Mouse (Mus musculus) forebrain, embryonic 16.5 days (tissue): ENCODE measurements around the gene Sesn2. TPM values are rescaled to one million over a fixed set of nuclear protein-coding genes. Genes with fewer than 3 reads are reported as not detected.
"Not testable (repeated sequence)": the region's sequence is repeated elsewhere in the genome, so short reads cannot be mapped to it uniquely, and the experiment has no call there.

Source experiments
- ATAC-seq: fragments of 200-750 bp; cut with Nextera tagmentation; 2 replicates; pipeline ENCODE4 v1.8.0; 2017; ENCODE audit warnings: mild to moderate bottlenecking, moderate library complexity
- H3K27ac ChIP-seq: fragments of 300-500 bp; sonication (generic); 2 replicates; pipeline ENCODE4 v1.5.1; 2014; ENCODE audit warnings: low read length, control low read depth
- H3K27me3 ChIP-seq: fragments of 300-500 bp; sonication (generic); replicated peaks from 2 replicates; pipeline ENCODE4 v1.6.1; 2014; ENCODE audit warnings: low read length; ENCODE audit not compliant: control insufficient read depth, insufficient read depth
- H3K36me3 ChIP-seq: fragments of 300-500 bp; sonication (generic); 2 replicates; pipeline ENCODE4 v1.6.1; 2014; ENCODE audit not compliant: control insufficient read depth, insufficient read depth
- H3K4me1 ChIP-seq: fragments of 300-500 bp; sonication (generic); replicated peaks from 2 replicates; pipeline ENCODE4 v1.6.1; 2014; ENCODE audit warnings: low read length; ENCODE audit not compliant: control insufficient read depth, insufficient read depth
- H3K4me2 ChIP-seq: fragments of 300-500 bp; sonication (generic); 2 replicates; pipeline ENCODE4 v1.6.1; 2014; ENCODE audit warnings: mild to moderate bottlenecking, low read length, control low read depth
- H3K4me3 ChIP-seq: fragments of 300-500 bp; sonication (generic); replicated peaks from 2 replicates; pipeline ENCODE4 v1.5.1; 2014; ENCODE audit warnings: mild to moderate bottlenecking, low read length, control low read depth
- H3K9ac ChIP-seq: fragments of 300-500 bp; sonication (generic); replicated peaks from 2 replicates; pipeline ENCODE4 v1.6.1; 2014; ENCODE audit warnings: low read depth, low read length, control low read depth
- H3K9me3 ChIP-seq: fragments of 300-500 bp; sonication (generic); 2 replicates; pipeline ENCODE4 v1.6.1; 2016; ENCODE audit warnings: low read length; ENCODE audit not compliant: control insufficient read depth
- WGBS: fragments of 180-500 bp; shearing (Covaris S2); extraction: QIAGEN DNeasy Blood & Tissue Kit; methylation state at CpG from one replicate; pipeline ENCODE4 v1.1.7; 2014; 5-methylcytosine and 5-hydroxymethylcytosine counted together
- polyA plus RNA-seq: library from polyadenylated mRNA; unstranded; fragments of >200 nt; fragmentation: Nextera tagmentation; extraction: Ambion mirVana; gene quantifications from 2 replicates; pipeline ENCODE4 v1.2.1, GENCODE M21; 2015

Gene Sesn2
- 6.1 and 8.3 TPM in 2 replicates for polyA plus RNA-seq

DNA sequence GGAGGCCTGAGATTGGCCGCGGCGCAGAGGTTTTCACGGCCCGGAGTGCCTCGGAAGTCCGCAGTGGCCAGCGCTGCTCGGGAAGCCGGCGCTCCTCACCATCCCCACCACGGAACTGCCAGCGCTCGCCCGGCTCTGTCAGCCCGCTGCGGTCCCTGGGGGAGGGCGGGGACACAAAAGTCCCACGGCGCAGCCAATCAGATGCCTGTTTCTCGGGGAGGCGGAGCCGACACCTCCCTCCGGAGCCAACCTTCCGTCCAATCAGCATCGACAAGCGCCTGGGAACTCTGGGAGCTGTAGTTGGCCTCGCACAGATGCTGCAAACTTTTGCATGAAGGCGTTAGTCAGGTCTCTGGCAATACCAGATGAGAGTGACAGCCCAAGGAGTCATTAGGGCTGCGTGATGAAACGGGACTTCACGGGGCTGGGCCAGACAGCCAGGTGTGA, at the start of gene Sesn2:
TSS of gene Sesn2 (minus strand) at position 150 of the 447 bp plus-strand sequence.
- H3K9me3 ChIP-seq: no peaks in the 10 kb centered on the region
- WGBS: under 1% methylated on average over 32 of the region's 32 CpGs
- peaks cover 11% of the 10 kb centered on the region for H3K4me1 ChIP-seq
- no peaks in the 10 kb centered on the region for H3K36me3 ChIP-seq
- peak within 1 kb of the TSS; percentile 64 for H3K9ac ChIP-seq
- peak within 1 kb of the TSS; percentile 93 for H3K4me2 ChIP-seq
- H3K27ac ChIP-seq: peak within 1 kb of the TSS; percentile 56
- H3K4me3 ChIP-seq: peak within 1 kb of the TSS; percentile 59
- no peaks in the 10 kb centered on the region for H3K27me3 ChIP-seq
- ATAC-seq: peak; percentile 97

DNA sequence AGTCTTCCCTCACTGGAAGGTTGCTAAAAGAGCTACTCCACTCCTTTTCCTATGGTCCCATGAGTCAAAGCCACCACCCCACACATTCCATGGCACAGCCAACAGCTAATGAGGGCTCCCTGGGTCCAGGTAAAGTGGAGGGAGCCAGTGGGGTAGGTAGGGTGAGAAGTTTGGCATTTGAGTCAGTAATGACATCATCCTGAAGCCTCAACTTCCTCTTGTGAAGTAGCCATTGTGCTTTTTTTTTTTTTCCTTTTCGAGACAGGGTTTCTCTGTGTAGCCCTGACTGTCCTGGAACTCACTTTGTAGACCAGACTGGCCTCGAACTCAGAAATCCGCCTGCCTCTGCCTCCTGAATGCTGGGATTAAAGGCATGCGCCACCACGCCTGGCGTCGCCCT, 45.2 kb upstream of the Sesn2 start:
- not testable (repeated sequence) for ATAC-seq

DNA sequence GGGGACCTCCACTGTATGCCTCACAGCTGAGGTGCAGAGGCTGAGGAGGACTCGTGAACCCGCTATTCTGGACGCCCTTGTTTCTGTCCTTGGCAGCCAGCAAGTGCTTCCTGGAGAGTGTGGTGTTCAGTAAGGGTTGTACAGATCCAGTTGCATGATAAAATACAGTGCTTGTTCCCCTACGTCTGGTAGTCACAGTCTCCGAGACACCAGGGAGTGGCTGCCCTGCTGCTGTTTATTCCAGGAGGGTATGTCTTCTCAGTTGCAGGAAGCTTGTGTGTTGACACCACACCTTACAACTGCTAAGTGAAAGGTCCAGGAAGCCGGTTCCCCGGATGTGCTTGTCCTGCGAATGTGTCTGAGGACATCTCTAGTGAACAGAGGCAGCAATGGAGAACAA, 44.4 kb upstream of the Sesn2 start:
- Histone ChIP-seq H3K36me3 (peaks cover 25% of the 10 kb centered on the region), H3K4me3 (no peak overlapping the region), H3K27ac (no peak overlapping the region), H3K4me1 (no peaks in the 10 kb centered on the region), H3K9ac (no peak overlapping the region), H3K27me3 (no peaks in the 10 kb centered on the region), H3K9me3 (no peaks in the 10 kb centered on the region), H3K4me2 (no peak overlapping the region)
- 86% methylated on average over 8 of the region's 8 CpGs for WGBS
- no peak for ATAC-seq

More for the DNA sequence above, 45.2 kb upstream of the Sesn2 start:
- H3K36me3 ChIP-seq: peaks cover 20% of the 10 kb centered on the region
- not testable (repeated sequence) for H3K27me3 ChIP-seq, H3K27ac ChIP-seq, H3K4me2 ChIP-seq, H3K4me3 ChIP-seq, H3K9me3 ChIP-seq, H3K4me1 ChIP-seq, H3K9ac ChIP-seq
- 92% methylated on average over 7 of the region's 7 CpGs for WGBS

- Histone ChIP-seq H3K4me1 (no peaks in the 10 kb centered on the region), H3K27me3 (no peaks in the 10 kb centered on the region), H3K9ac (no peak overlapping the region), H3K4me2 (no peak overlapping the region), H3K27ac (no peak overlapping the region), H3K9me3 (no peaks in the 10 kb centered on the region), H3K36me3 (peaks cover 29% of the 10 kb centered on the region), H3K4me3 (no peak overlapping the region)
- 71% methylated on average over 5 of the region's 5 CpGs for WGBS
- ATAC-seq: no peak
Measured at GRCm38 (mm10) chr4:132554221-132554620, 43.9 kb upstream of the Sesn2 start.

DNA sequence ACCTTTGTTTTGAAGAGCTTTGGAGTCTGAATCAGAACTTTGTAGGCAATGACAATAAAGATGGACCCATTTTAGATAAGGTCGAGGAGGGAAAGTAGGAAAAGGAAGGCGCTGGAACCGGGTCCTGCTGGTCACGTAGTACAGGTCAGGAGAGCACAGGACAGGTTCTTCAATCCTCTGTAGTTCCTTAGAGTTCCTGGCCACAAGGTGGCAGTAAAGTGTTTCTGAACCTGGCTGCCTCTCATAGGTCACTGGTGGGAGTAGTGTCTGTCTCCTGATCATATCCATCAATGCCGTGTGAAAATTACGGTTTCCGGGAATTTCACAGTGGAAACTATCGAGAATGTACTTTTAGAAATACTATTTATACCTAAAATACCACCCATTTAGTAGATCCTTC, 35.5 kb upstream of the Sesn2 start:
- Histone ChIP-seq H3K4me1 (no peaks in the 10 kb centered on the region), H3K9ac (no peak overlapping the region), H3K9me3 (no peaks in the 10 kb centered on the region), H3K27me3 (no peaks in the 10 kb centered on the region), H3K4me2 (no peak overlapping the region), H3K36me3 (peaks cover 40% of the 10 kb centered on the region), H3K27ac (no peak overlapping the region), H3K4me3 (no peak overlapping the region)
- WGBS: 48% methylated on average over 8 of the region's 8 CpGs
- no peak for ATAC-seq

GRCm38 (mm10) chr4:132542724-132543123, 32.4 kb upstream of the Sesn2 start:
- Histone ChIP-seq H3K9me3 (no peaks in the 10 kb centered on the region), H3K4me2 (no peak overlapping the region), H3K27ac (no peak overlapping the region), H3K4me3 (no peak overlapping the region), H3K36me3 (peaks cover 32% of the 10 kb centered on the region), H3K9ac (no peak overlapping the region), H3K27me3 (no peaks in the 10 kb centered on the region), H3K4me1 (no peaks in the 10 kb centered on the region)
- WGBS: 73% methylated on average over 1 of the region's 1 CpGs
- ATAC-seq: no peak

DNA sequence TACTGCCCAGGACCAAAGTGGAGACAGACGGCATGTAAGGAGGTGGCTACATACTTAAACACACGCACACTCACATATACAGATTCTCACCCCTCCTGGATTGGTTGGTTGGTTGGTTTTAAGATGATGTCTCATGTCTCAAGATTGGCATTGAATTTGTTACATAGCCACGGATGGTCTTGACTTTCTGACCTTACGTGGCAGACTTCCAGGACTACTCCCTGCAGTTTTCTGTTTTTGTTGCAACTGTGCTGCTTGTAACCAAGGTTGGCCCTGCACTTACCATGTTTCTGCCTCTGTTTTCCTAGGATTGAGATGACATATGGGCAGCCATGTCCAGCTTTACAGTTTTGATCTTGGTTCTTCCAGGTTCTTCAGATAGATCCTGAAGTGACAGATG, 31.1 kb upstream of the Sesn2 start:
- peaks cover 11% of the 10 kb centered on the region for H3K4me1 ChIP-seq
- no peaks in the 10 kb centered on the region for H3K27me3 ChIP-seq
- H3K9ac ChIP-seq: no peak overlapping the region
- no peak overlapping the region for H3K27ac ChIP-seq
- WGBS: 84% methylated on average over 4 of the region's 4 CpGs
- no peaks in the 10 kb centered on the region for H3K9me3 ChIP-seq
- ATAC-seq: no peak
- H3K4me3 ChIP-seq: no peak overlapping the region
- H3K4me2 ChIP-seq: no peak overlapping the region
- peaks cover 24% of the 10 kb centered on the region for H3K36me3 ChIP-seq

DNA sequence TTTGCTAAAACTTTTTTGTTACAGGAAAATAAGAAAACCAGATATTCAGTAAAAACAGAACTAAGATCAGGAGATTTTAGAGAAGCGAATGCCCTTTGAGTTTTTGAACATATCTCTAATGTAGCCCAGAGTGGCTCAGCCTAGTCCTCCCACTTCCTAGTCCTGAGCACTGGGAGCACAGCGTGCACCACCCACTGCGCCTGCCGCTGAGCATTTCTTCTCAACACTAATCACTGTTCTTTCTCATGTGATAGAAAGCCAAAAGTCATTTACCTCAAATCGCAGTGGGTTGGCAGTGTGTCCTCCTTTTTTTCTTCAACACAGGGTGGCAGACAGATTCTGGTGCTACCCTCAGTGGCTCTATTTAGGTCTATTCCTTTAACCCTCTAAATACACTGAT, 29.2 kb upstream of the Sesn2 start:
- Histone ChIP-seq H3K4me3 (no peak overlapping the region), H3K9me3 (no peaks in the 10 kb centered on the region), H3K27ac (no peak overlapping the region), H3K9ac (no peak overlapping the region), H3K4me1 (peaks cover 17% of the 10 kb centered on the region), H3K27me3 (no peaks in the 10 kb centered on the region), H3K4me2 (no peak overlapping the region), H3K36me3 (peaks cover 19% of the 10 kb centered on the region)
- no peak for ATAC-seq
- WGBS: 91% methylated on average over 5 of the region's 5 CpGs

DNA sequence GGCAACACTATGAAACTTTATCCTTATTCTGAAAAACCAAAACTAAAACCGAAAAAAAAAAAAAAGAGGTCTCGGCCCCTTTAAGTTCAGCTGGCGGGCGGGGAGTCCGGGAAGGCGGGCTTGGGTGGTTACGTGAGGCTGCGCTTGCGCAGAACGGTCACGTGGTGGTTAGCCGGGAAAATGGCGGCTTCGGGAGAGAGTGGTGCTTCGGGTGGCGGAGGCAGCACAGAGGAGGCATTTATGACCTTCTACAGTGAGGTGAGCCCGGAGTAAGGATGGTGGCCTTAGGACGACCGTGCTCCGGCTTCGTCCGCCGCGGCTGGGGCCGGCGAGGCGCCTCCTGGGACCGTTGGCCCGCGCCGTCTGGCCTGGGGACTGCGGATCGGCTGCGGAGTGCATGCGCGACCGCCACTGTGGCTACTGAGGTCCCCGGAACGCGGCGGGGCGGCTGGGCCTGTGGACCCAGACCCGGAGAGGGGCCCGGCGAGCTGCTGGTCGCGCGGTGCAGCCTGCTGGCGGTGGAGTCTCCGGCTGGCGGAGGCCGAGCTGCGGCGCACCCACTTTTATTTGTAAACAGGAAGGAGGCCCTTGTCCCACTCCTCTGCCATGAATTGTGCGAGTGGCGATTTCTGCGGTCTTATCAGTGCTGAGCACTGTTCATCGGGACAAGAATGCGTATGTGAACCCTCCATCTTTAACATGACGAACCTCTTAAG, 25.3 kb upstream of the Sesn2 start, which contains the start of gene Dnajc8:
TSS of gene Dnajc8 (plus strand) at position 145 of the 716 bp plus-strand sequence.
- WGBS: under 1% methylated on average over 60 of the region's 60 CpGs
- peak within 1 kb of the TSS; percentile 90 for H3K9ac ChIP-seq
- H3K9me3 ChIP-seq: no peaks in the 10 kb centered on the region
- peaks cover 36% of the 10 kb centered on the region for H3K4me1 ChIP-seq
- H3K36me3 ChIP-seq: peaks cover 7% of the 10 kb centered on the region
- peak within 1 kb of the TSS; percentile 75 for H3K4me2 ChIP-seq
- peak within 1 kb of the TSS; percentile 73 for H3K27ac ChIP-seq
- ATAC-seq: peak; percentile 75
- peak within 1 kb of the TSS; percentile 97 for H3K4me3 ChIP-seq
- H3K27me3 ChIP-seq: no peaks in the 10 kb centered on the region
